Mouse (Mus musculus) liver, embryonic 14.5 days (tissue): ENCODE data around the gene Gprc5b.

Experiments used
- CTCF ChIP-seq: IDR thresholded peaks from 2 replicates; pipeline ENCODE4 v1.5.1; 2016; ENCODE audit warnings: antibody characterized with exemption, low read depth, control low read depth
- EP300 ChIP-seq: IDR thresholded peaks from 2 replicates; pipeline ENCODE4 v1.6.1; 2016; ENCODE audit warnings: antibody characterized with exemption, low read depth

DNA sequence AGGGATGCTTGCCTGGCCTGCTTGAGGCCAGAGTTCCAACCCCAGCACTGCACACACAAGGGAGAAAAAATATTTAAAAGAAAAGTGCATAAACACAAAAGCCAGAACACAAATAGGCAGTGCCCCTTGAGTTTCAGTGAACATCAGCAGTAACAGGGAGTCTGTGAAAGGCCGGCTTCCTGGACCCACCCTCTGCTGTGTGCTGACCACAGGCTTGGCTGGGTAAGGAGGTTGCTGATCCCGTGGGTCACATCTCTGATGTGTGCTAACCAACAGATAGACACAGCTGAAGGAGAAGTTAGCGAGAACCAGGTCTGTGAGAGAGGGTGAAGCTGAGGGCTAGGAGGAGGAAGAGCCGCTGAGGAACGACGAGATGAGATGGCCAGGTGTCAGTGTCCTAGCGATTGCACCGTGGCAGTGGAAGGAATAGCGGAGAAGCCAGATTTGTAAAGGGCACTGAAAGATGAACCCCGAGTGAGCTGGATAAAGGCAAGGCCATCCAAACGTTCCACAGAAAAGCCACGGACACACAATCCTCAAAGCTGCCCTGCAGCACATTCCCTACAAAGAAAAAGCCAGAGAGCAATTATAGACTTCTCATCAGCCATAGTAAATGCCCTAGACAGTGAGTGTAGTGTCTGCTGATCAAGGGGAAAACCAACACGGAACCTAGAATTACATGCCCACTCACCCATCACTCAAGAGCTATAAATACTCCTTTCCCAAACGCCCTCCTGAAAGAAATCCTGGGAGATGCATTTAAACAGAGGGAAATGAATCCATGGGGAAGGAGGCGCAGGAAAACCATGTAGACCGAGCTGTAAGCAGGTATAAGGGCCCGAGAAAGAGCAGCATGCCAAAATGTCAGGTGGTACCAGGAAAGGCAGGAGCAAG lies 63.3 kb downstream of the Gprc5b start:
- TF ChIP-seq CTCF (no peak), EP300 (no peak)
